Mouse (Mus musculus): Measurements from ENCODE around the gene Ankrd27.
A peak's percentile ranks its signal among the peaks of the same experiment; 100 is the strongest.
"Not testable (repeated sequence)": the region's sequence is repeated elsewhere in the genome, so short reads cannot be mapped to it uniquely, and the experiment has no call there.

Gene Ankrd27

DNA sequence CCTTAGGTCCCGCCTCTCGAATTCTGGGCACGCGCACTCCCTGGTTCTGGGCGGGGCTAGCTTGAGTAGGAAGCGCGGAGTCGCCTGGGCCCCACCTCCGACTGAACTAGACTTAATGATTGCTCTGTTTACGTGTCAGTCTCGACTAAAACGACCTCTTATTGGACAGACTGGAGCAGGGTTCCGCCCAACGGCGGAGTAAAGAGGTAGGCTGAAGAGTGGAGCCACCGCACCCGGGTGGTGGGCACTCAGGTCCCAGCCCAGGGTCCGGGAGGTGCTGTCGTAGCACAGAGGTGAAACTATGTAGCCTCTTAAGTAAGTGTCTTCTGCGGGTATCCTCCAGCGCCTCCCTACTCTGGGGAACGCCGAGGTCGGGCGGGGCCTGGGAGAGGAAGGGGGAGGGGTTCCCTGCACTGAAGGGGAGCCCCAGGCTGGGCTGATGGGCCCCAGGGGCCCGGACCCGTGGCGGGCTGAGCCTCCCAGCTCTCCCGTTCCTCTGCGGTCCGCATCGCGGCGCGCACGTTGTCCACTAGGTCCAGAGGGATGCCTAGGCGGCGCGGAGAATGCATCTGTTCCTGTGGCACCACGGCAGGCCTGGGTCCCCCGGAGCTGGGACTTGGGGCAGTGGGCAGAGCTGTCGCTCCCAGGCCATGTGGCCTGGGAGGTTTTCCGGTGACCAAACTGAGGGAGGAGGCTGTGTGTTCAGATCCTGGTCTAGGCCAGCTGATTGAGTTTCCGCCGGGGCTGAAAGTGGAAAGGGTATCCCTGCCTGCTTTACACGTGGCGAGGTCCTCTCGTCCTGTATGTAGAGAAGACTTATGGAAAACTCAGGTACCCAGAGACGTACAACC is at the start of gene Ankrd27:
Gene Ankrd27, plus strand, starts transcription at position 190 of the 851 bp plus-strand sequence.
- peak; percentile 89 to 91 for DNase-seq (ENCODE audit: low spot score in 2 of 2)

DNA sequence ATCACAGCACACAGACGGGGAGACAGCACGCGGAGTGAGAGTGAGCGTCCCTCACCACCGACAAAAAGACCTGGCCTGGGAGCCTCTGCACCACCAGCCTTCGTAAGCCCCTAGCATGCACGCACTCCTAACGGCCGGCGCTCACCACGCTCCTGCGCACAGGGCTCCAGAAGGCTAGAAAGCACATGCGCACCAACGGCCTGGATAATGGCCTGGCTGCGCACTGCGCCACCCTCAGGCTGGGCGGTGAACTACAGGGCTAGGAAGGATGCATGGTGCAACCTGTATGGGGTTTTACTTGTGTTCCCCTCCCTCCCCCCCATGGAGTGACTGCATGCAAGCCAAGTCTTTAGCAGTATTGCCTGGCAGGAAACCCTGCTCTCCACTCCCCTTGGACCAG is 48.5 kb upstream of the Ankrd27 start, which contains the start of gene Tdrd12:
Gene Tdrd12, minus strand, starts transcription at position 184 of the 400 bp plus-strand sequence.
- no peak for DNase-seq (ENCODE audit: low spot score in 2 of 2)

DNA sequence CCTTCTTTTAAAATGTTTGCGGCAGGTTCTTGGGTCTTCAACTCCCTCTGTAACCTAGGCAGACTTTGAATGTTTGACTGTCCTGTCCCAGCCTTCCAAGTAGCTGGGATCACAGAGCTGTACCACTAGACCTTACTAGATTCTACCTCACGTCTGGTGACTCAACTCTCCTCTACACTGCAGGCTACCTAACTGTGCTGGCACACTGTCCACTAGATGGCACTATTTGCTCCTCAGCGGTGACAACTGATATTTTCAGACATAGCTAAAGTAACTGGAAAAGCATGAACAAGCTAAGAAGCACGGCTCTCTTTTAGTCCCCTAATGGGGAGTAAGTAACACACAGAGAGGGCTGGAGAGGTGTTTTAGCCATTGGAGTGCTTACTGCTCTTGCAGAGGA is 40.2 kb upstream of the Ankrd27 start:
- DNase-seq (ENCODE audit: low spot score in 2 of 2) = peak; percentile 44 to 57

DNA sequence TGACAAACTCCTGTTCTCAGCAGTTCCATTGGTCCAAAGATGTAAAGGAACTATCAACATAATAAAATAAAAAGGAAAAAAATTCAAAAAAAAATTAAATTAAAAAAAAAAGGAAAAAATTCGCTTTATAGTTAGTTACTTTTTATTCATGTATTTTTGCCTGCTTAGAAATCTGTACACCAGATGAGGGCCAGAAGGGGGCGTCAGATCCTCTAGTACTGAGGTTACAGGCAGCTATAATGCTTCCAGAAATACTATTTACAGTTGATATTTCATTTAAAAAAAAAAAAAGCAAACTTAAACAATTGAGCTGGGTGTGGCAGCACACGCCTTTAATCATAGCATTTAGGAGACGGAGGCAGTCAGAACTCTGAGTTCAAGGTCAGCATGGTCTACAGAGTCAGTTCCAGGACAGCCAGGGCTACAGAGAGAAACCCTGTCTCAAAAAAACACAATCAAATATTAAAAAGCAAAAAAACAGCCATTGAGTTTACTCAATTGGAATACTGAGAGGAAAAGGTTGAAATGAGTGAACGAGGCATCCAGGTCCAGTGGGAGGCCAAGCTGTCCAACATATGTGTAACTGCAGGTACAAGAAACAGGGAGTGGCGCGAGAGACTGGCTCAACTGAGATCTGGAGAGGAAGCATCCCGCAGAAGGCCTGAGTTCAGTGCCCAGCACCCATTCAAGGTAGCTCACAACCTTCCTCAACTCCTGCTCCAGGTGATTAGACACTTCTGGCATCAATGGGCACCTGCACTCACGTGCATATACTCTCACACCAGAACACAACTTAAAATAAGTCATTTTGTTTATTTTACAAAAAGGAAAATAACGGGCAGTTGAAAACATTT is 32.1 kb upstream of the Ankrd27 start:
- DNase-seq (ENCODE audit: low spot score in 2 of 2) = peak in 1 of 2 experiments; percentile 33

DNA sequence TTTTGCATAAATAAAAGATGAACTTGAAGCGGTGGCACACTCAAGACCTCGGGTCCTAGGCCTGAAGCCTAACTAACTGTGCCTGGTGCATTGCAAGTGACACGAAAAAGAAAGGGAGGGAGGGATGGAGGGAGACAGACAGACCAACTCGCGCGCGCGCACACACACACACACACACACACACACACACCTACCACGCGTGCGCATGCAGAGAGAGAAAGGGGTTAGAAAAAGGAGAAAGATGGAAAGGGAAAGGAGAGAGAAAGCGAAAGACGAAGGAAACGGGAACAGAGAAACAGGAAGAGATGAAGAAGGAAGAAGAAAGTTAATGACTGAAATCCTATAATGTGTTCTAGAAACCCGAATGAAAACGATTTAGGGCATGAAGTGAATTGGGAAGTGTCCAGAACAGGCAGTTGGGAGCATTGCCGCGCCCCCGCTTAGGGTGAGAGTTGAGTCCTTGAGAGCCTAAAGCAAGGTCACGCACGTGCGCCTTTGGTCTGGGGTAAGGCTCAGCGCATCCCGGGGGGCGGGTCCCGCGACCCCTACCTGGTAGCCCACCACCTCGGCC is 31.4 kb upstream of the Ankrd27 start:
- DNase-seq (ENCODE audit: low spot score in 2 of 2) = peak in 1 of 2 experiments; percentile 7

DNA sequence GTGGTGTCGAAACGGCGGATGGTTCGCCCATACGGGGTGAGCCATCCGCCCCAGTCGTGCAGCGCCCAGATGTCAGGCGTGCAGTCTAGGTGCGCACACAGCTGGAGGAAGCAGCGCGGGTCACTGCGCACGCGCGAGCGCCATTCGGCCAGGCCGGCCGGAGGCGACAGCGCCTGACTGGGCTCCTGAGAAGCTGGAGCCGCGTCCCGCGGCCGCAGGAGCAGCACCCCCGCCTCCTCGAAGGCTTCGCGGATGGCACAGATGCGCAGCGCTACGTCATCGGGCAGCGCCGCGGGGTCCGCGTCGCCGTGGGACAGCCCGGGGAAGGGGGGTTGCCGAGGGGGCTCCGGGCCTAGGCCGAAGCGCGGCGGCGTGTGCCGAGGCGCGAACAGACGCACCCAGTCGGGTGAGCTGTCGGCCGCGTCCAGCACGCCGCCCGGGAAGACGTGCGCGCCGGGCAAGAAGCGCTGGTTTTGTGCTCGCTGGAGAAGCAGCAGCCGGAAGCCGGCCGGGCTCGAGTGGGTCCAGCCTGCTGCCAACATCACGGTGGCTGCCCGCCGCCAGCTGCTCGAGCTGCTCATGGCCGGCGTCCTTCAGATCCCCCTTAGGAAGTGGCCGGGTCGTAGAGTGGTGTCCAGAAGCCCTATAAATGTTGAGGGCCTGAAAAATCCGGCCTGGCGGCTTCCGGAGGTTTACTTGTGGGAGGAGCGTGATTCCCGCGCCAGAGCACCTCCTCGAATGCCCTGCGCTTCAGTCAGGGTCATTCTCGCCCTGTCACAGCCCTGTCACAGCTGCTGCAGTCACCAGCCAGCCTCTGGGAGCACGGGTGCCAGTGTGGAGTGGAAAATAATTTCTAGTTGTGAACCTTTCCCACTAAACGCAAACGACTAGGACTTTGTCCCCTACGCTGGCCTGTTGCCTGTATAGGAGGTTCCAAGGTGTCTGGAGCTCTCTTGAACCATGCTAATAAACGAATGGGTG is 30.5 kb upstream of the Ankrd27 start:
- peak; percentile 86 to 90 for DNase-seq (ENCODE audit: low spot score in 2 of 2)

DNA sequence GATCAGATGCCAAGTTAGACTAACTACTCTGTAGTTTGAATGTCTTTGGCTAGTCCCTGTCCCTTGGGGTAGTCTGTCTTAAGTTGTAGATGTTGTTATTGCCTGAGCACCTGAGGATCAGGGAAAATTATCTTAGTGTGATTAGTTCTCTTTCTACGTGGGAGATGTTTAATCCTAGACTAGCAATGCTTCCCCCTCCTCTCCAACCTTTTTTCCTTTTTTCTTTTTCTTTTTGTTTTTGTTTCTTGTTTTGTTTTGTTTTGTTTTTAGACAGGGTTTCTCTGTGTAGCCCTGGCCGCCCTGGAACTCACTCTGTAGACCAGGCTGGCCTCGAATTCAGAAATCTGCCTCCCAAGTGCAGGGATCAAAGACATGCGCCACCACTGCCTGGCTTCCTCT is 29.8 kb upstream of the Ankrd27 start, which contains the start of gene Nudt19:
Gene Nudt19, minus strand, starts transcription at position 100 of the 399 bp plus-strand sequence.
- no peak for DNase-seq (ENCODE audit: low spot score in 2 of 2)

DNA sequence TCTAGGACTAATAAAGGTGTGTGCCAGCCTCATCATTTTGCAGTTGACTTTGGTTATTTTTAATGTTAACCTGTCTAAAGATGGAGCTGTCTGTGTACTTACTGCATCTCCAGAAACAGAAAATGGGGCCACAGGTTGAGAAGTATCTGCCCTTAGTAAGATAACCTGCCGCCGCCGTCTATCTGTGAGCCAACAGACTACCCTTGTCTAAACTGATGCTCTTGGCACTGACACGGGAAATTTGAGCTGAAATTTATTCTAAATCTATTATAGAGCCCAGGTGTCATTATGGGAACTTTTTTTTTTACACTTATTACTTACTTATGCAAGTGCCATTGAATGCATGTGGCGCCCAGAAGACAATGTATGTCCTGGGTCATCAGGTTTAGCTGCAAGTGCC is 29.1 kb upstream of the Ankrd27 start:
- no peak for DNase-seq (ENCODE audit: low spot score in 2 of 2)

DNA sequence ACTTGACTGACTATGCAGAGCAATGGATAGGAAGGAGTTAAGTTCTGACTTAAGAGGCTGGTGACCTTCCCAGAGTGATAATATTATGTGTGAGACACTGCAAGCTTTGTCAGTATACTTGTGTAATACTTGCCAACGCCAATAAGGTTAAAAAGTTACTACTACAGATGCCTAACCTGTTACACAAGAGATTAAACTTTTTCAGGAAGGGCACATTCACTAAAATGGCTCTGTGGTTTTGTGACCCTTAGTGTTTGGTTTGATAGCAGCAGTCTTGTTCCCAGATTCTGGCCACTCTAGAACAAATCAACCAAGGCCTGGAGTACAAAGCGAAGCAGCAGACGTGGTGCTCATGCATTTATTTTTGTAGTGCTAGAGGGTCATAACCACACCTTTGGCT is 28.5 kb upstream of the Ankrd27 start:
- no peak for DNase-seq (ENCODE audit: low spot score in 2 of 2)

DNA sequence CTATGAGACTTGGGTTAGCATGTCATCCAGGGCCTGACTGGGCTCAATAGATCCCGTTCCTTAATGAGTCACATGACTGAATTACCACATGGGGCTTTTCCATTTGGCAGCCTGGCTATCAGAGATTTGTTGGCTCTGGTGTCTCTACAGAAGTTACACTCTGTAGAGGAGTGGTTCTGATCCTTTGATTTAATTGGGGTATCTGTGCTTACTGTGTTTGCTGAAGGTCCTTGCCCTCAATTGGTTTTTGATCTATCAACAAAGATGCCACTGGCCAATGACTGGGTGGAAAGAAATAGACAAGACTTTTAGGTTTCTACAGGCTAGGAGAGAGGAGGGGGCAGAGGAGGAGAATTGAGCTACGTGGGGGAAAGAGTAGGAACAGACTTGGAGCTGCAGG is 27.4 kb upstream of the Ankrd27 start:
- DNase-seq (ENCODE audit: low spot score in 2 of 2) = no peak

DNA sequence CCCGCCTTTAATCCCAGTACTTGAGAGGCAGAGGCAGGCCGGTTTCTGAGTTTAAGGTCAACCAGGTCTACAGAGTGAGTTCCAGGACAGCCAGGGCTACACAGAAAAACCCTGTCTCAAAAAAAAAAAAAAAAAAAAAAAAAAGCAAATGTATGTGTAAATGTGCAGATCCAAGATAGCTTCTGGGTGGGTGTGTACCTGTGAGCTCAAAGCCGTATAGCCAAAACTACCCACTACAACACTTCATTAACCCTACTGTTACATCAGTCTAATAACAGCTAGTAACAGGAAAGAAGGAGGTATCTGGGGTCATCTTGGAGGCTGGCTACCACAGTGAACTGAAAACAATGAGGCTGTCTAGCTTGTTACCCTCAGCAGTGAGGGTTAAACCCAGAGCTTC is 26.2 kb upstream of the Ankrd27 start:
- DNase-seq (ENCODE audit: low spot score in 2 of 2) = no peak

DNA sequence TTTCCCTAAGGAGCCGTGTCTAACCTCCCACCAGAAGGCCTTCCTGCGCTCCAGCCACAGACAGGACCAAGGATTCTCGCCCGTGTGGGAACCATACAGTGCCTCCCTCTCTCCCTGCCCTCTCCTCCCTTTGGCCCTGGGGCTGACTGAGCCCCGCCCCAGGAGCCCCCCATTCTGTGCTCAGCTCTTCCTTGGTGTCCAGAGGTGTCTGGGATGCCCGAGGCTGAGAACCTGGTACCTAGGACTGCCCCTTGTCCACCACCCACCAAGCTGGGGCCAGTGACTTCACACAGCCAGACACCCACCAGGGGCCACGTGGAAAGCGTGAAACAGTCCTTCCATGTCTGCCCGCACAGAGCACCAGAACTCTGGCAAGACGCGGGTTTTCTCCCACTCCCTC is 23.0 kb upstream of the Ankrd27 start:
- no peak for DNase-seq (ENCODE audit: low spot score in 2 of 2)

DNA sequence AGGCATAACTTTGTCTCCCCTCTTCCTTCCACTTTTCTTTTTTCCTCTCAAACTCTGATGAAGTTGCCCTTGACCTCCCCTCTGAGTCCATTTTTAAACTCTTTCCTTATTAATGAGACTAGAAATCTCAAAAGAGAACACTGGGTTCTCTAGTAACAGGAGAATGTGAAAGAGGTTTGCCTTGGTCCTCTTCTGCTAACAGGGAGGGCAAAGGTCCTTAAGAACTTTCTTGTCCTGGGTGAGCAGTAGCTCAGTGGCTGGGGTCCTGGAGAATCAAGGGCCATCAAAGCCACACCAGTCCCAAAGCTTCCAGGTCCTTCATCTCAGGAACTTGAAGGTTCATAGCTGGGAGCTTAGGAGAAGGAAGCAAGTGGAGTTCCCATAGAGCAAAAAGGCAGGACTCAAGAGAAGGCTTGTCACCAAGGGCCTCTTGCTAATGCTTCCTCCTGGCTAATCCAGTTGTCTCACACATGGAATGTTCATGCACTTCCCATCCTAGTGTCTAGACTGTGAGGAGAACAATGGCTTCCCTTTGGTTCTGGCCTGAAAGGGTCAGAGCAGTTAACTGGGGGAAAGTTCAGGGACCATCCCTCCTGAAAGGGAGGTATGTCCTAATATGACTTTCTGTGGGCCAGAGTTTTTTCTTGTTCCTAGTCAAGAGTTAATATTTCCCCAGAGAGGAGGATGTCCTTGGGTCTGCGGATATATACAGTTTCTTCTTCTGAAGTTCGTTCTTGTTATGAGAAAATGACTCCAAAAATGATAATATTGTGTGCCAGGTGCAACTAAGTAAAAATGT is 21.8 kb upstream of the Ankrd27 start:
- DNase-seq (ENCODE audit: low spot score in 2 of 2) = no peak

DNA sequence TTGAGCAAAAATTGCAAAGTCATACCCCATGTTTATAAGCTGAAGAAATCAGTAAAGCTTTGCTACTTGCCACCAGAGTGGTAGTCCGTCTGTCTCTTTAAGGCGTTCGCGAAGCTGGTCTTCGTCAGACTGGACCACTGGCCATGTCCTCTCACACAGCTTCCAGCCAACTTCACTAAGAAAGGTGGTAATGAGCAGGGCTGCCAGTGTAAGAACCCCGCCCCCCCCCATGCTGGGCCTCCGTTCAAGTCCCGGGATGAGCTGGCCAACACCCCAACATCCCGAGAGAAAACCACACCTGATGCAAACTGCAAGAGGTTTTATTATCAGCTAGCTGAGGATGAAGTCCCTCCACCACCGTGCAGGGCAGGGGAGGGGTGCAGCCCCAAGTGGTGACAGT is 21.2 kb upstream of the Ankrd27 start:
- DNase-seq (ENCODE audit: low spot score in 2 of 2) = not testable (repeated sequence)

DNA sequence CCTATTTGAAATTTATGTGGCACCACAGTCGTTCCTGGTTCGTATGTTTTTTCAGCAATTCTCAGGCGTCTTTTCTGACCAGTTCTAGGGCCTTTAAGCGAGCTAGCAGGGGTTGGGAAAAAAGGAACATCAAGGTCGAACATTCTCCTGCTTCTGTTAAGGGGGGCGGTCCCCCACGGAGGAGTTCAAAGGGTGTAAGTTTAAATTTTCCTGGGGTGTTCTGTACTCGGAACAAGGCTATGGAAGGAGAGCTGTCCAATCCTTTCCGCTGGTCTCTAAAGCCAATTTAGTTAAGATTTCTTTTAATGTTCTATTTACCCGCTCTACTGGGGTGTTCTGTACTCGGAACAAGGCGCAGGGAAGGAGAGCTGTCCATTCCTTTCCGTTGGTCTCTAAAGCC is 20.1 kb upstream of the Ankrd27 start:
- DNase-seq (ENCODE audit: low spot score in 2 of 2) = not testable (repeated sequence)

DNA sequence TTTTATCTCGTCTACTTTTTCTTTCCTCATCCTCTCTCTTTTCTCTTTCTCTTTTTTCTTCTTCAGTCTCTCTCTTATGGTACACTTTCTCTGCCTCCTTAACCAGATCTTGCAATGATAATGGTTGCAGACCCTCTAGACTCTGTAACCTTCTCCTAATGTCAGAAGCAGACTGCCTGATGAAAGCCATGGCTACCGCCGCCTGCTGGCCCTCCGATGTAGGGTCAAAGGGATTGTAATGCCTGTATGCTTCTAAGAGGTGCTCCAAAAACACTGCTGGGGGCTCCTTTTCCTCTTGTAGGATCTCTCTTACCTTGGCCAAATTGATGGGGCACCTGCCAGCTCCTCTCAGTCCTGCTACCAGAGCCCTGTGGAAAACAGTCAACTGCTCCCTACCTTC is 16.3 kb upstream of the Ankrd27 start:
- DNase-seq (ENCODE audit: low spot score in 2 of 2) = not testable (repeated sequence)

DNA sequence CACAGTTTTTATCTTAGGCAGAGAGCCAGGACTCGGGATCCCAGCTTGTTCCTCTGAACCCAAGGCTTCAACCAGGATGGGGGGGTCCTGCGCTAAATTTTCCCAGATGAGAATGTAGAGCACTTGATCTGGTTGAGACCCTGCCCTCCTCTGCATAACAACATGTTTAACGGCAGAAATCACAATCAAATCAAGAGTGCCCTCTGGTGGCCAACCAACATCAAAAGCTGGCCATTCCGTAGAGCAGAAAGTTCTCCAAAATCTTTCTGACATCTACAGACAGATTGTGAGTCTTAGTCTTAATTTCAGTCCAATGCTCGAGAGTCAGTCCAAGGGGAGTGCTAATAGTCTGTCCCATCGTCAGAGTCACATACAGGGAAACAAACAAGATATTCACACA is 15.2 kb upstream of the Ankrd27 start:
- not testable (repeated sequence) for DNase-seq (ENCODE audit: low spot score in 2 of 2)

DNA sequence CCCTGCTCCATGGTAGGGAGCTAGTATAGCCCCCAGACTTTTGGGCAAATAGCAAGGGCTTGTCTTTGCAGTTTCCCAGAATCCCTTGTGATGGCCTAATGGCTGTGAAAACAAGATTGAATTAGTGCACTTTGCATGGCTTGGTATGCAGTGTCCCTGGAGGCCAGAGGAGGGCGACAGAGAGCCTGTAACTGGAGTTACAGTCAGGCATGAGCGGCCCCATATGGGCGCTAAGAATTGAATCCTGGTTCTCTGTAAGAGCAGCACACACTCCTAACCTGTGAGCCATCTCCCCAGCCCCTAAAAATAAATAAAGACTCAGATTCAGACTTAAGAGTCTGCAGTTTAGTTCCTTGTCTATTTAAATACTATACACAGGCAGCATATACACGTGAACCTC is 6.2 kb upstream of the Ankrd27 start:
- peak; percentile 27 to 60 for DNase-seq (ENCODE audit: low spot score in 2 of 2)

DNA sequence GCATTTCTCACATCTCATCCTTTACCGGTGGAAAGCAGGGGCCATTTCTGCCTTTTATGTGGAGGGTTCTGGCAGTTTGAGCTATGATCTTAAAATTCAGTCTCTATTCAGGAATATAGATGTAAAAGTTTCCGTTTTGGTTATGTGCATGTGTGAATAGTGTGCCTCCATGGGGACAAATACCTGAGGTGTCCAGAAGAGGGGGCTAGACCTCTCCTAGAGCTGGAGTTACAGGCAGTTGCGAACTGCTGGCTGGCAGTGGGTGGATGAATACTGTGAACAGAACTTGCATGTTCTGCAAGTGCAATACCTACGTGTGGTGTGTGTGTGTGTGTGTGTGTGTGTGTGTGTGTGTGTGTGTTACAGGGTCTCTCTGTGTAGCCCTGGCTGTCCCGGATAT is 3.3 kb upstream of the Ankrd27 start:
- DNase-seq (ENCODE audit: low spot score in 2 of 2) = no peak

DNA sequence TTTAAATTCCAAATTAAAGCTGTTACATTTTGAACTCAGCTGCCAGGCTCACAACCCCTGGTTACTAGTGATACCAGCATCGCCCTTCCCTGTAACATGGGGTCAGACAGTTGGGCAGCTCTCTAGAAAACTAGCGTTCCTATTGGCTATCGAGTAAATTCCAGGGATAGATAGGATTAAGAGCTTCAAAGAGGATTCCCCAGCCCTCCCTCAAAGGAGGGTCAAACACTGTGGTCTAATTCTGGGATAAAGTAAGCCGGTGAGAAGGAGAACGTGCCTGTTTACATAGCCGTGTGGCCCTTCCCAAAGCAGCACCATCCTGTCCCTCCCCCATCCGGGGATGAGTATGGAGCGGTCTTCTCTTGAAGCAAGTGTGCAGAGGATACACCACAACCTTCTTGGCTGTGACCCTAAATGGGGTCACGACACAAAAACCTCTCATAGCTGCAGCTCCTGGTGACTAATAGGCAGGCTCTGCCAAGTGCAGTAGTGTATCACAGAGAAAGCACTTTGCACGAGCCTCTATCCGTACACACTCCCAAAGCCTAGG is 2.5 kb upstream of the Ankrd27 start:
- no peak for DNase-seq (ENCODE audit: low spot score in 2 of 2)
